Mouse (Mus musculus) myocyte (in vitro differentiated cells): Measurements from ENCODE around the gene Bach2.

Experiments used
- CEBPB ChIP-seq: IDR thresholded peaks from 2 replicates; pipeline ENCODE4 v1.6.1; 2011; ENCODE audit warnings: mild to moderate bottlenecking, moderate library complexity; ENCODE audit not compliant: poor library complexity, insufficient read depth, severe bottlenecking
- E2F4 ChIP-seq: IDR thresholded peaks from one replicate; pipeline ENCODE4 v1.6.1; 2011; ENCODE audit warnings: mild to moderate bottlenecking, control low read depth, moderate library complexity; ENCODE audit not compliant: insufficient read depth
- MAX ChIP-seq: IDR thresholded peaks from one replicate; pipeline ENCODE4 v1.6.1; 2011; ENCODE audit warnings: low read depth, mild to moderate bottlenecking, control low read depth
- MYOD1 ChIP-seq, 3 experiments: IDR thresholded peaks; one replicate each; pipeline ENCODE4 v1.6.1; 2011; ENCODE audit warnings: control low read depth in 2 of 3, low read depth in 2 of 3, mild to moderate bottlenecking in 2 of 3, moderate library complexity in 1 of 3; ENCODE audit not compliant: insufficient read length in 2 of 3, control insufficient read depth in 1 of 3
- MYOG ChIP-seq, 3 experiments: IDR thresholded peaks; one replicate each; pipeline ENCODE4 v1.6.1; 2011; ENCODE audit warnings: control low read depth in 2 of 3, low read depth in 2 of 3, mild to moderate bottlenecking in 2 of 3; ENCODE audit not compliant: insufficient read length in 2 of 3, control insufficient read depth in 1 of 3, insufficient read depth in 1 of 3
- POLR2A ChIP-seq: IDR thresholded peaks from one replicate; pipeline ENCODE4 v1.6.1; 2011; ENCODE audit warnings: low read depth, mild to moderate bottlenecking, control low read depth, moderate library complexity; ENCODE audit not compliant: insufficient read length
- POLR2AphosphoS2 ChIP-seq: IDR thresholded peaks from one replicate; pipeline ENCODE4 v1.6.1; 2011; ENCODE audit warnings: low read depth, control low read depth; ENCODE audit not compliant: insufficient read length
- REST ChIP-seq: IDR thresholded peaks from one replicate; pipeline ENCODE4 v1.6.1; 2011; ENCODE audit warnings: mild to moderate bottlenecking, control low read depth, moderate library complexity; ENCODE audit not compliant: insufficient read depth, insufficient read length
- SRF ChIP-seq: IDR thresholded peaks from one replicate; pipeline ENCODE4 v1.6.1; 2011; ENCODE audit warnings: low read depth; ENCODE audit not compliant: control insufficient read depth, insufficient read length
- TCF12 ChIP-seq: IDR thresholded peaks from one replicate; pipeline ENCODE4 v1.6.1; 2011; ENCODE audit warnings: mild to moderate bottlenecking, control low read depth; ENCODE audit not compliant: poor library complexity, insufficient read depth, severe bottlenecking
- TCF3 ChIP-seq: IDR thresholded peaks from one replicate; pipeline ENCODE4 v1.6.1; 2011; ENCODE audit warnings: low read depth, control low read depth; ENCODE audit not compliant: insufficient read length
- USF1 ChIP-seq: IDR thresholded peaks from one replicate; pipeline ENCODE4 v1.6.1; 2011; ENCODE audit warnings: low read depth, mild to moderate bottlenecking, control low read depth, moderate library complexity

GRCm38 (mm10) chr4:32492834-32493233 is 254.2 kb downstream of the Bach2 start:
- TF ChIP-seq E2F4 = no peak
- no peak for TF ChIP-seq POLR2A
- TF ChIP-seq MAX = no peak
- no peak for TF ChIP-seq SRF
- no peak for TF ChIP-seq TCF12
- no peak for TF ChIP-seq MYOD1 (IDR thresholded peaks at IDR 0.05; ENCODE audit: control insufficient read depth in 1 of 3, insufficient read length in 2 of 3, low read depth in 2 of 3)
- TF ChIP-seq POLR2AphosphoS2 = no peak
- TF ChIP-seq USF1 = no peak
- TF ChIP-seq MYOG (IDR thresholded peaks at IDR 0.05; ENCODE audit: control insufficient read depth in 1 of 3, insufficient read depth in 1 of 3, insufficient read length in 2 of 3, low read depth in 2 of 3) = no peak
- TF ChIP-seq REST = no peak
- TF ChIP-seq CEBPB = no peak
- TF ChIP-seq TCF3 = no peak
